Mouse (Mus musculus) heart, embryonic 11.5 days (tissue): ENCODE measurements around the gene Mdga1. TPM values are rescaled to one million over a fixed set of nuclear protein-coding genes. Genes with fewer than 3 reads are reported as not detected.
A peak's percentile ranks its signal among the peaks of the same experiment; 100 is the strongest.

Experiments used
- ATAC-seq: fragments of 200-750 bp; cut with Nextera tagmentation; replicated peaks from 2 replicates; pipeline ENCODE4 v1.8.0; 2017; ENCODE audit warnings: moderate library complexity; ENCODE audit not compliant: insufficient number of reproducible peaks, low FRiP score, low TSS enrichment
- H3K27ac ChIP-seq: fragments of 300-500 bp; sonication (generic); 2 replicates; pipeline ENCODE4 v1.5.1; 2014; ENCODE audit warnings: mild to moderate bottlenecking, low read depth, low read length
- H3K27me3 ChIP-seq: fragments of 300-500 bp; sonication (generic); 2 replicates; pipeline ENCODE4 v1.6.1; 2014; ENCODE audit warnings: mild to moderate bottlenecking, low read length, mixed read lengths; ENCODE audit not compliant: control insufficient read depth, insufficient read depth
- H3K36me3 ChIP-seq: fragments of 300-500 bp; sonication (generic); 2 replicates; pipeline ENCODE4 v1.6.1; 2014; ENCODE audit warnings: mild to moderate bottlenecking, low read length, moderate library complexity, mixed read lengths; ENCODE audit not compliant: control insufficient read depth, insufficient read depth
- H3K4me1 ChIP-seq: fragments of 300-500 bp; sonication (generic); 2 replicates; pipeline ENCODE4 v1.6.1; 2014; ENCODE audit warnings: low read length; ENCODE audit not compliant: control insufficient read depth, insufficient read depth
- H3K4me2 ChIP-seq: fragments of 300-500 bp; sonication (generic); 2 replicates; pipeline ENCODE4 v1.6.1; 2014; ENCODE audit warnings: mild to moderate bottlenecking, moderate library complexity
- H3K4me3 ChIP-seq: fragments of 300-500 bp; sonication (generic); 2 replicates; pipeline ENCODE4 v1.5.1; 2014; ENCODE audit warnings: low read depth, low read length
- H3K9ac ChIP-seq: fragments of 300-500 bp; sonication (generic); 2 replicates; pipeline ENCODE4 v1.6.1; 2014; ENCODE audit warnings: mild to moderate bottlenecking, low read depth, low read length, moderate library complexity
- H3K9me3 ChIP-seq: fragments of 300-500 bp; sonication (generic); replicated peaks from 2 replicates; pipeline ENCODE4 v1.6.1; 2016; ENCODE audit warnings: low read length; ENCODE audit not compliant: control insufficient read depth
- WGBS: fragments of 180-500 bp; shearing (Covaris S2); extraction: QIAGEN DNeasy Blood & Tissue Kit; methylation state at CpG from one replicate; pipeline ENCODE4 v1.1.7; 2014; ENCODE audit not compliant: insufficient replicate concordance; 5-methylcytosine and 5-hydroxymethylcytosine counted together
- polyA plus RNA-seq: library from polyadenylated mRNA; unstranded; fragments of >200 nt; fragmentation: Nextera tagmentation; extraction: Ambion mirVana; gene quantifications from 2 replicates; pipeline ENCODE4 v1.2.1, GENCODE M21; 2014

Mdga1 gene
- polyA plus RNA-seq, 1 experiment from 2014 or later: 1.7 TPM

DNA sequence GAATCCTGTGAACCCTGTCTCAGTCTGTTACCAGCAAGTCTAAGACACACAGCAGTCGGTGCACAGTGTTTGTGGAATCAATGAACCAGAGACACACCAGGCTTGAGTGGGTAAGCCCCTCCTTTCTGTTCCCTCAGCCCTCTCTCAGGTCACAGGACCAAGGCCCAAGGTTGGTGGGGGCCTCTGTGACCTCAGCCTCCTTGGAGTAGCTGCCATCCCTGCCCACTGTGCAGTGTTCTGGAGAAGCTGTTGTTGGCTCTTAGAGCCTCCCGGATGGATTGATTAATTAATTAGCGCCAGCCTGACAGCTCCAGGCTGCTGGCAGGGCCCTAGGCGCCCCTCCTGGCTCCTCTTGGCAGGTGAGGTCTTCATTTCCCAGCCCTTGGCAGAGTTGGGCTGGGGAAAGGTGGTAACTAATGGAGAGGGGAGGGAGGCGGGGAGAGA is 22.6 kb downstream of the Mdga1 start:
- no peak overlapping the region for H3K4me3 ChIP-seq
- H3K9ac ChIP-seq: no peak overlapping the region
- H3K27ac ChIP-seq: no peak overlapping the region
- peaks cover 3% of the 10 kb centered on the region; the same call in 1 of the 2 replicates for H3K4me1 ChIP-seq
- H3K9me3 ChIP-seq: no peaks in the 10 kb centered on the region
- 51% methylated on average over 5 of the region's 5 CpGs for WGBS
- no peaks in the 10 kb centered on the region for H3K27me3 ChIP-seq
- H3K36me3 ChIP-seq: no peaks in the 10 kb centered on the region
- H3K4me2 ChIP-seq: no peak overlapping the region
- no peak for ATAC-seq

GRCm38 (mm10) chr17:29944376-29944775 is 25.5 kb downstream of the Mdga1 start:
- Histone ChIP-seq H3K4me2 (no peak overlapping the region), H3K9ac (no peak overlapping the region), H3K36me3 (no peaks in the 10 kb centered on the region), H3K27me3 (no peaks in the 10 kb centered on the region), H3K27ac (no peak overlapping the region), H3K4me1 (peaks cover 3% of the 10 kb centered on the region; the same call in 1 of the 2 replicates), H3K9me3 (no peaks in the 10 kb centered on the region), H3K4me3 (no peak overlapping the region)
- ATAC-seq: no peak
- 41% methylated on average over 11 of the region's 11 CpGs for WGBS

DNA sequence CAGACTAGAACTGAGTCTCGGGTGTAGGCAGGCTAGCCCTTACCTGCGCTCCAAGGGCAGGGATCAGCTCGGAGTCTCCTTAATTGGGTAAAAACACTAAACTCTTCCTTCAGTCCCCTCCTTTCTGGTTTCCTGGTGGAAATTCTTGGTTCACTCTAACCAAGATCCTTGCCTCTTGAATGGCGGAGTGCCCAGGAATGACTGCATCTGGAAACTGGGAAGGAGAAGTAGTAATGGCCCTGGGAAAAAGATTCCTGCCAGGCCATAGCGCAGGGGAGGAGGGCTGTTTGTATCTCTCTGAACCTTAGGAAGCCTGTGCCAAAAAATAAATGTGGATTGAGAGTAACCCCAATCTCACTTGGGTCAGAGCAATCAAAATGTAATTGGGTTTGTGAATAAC is 30.9 kb downstream of the Mdga1 start:
- no peak overlapping the region for H3K9ac ChIP-seq
- H3K9me3 ChIP-seq: no peaks in the 10 kb centered on the region
- no peak for ATAC-seq
- no peak overlapping the region for H3K4me3 ChIP-seq
- no peak overlapping the region for H3K27ac ChIP-seq
- WGBS: 92% methylated on average over 5 of the region's 5 CpGs
- no peaks in the 10 kb centered on the region for H3K4me1 ChIP-seq
- H3K36me3 ChIP-seq: no peaks in the 10 kb centered on the region
- H3K27me3 ChIP-seq: no peaks in the 10 kb centered on the region
- no peak overlapping the region for H3K4me2 ChIP-seq

DNA sequence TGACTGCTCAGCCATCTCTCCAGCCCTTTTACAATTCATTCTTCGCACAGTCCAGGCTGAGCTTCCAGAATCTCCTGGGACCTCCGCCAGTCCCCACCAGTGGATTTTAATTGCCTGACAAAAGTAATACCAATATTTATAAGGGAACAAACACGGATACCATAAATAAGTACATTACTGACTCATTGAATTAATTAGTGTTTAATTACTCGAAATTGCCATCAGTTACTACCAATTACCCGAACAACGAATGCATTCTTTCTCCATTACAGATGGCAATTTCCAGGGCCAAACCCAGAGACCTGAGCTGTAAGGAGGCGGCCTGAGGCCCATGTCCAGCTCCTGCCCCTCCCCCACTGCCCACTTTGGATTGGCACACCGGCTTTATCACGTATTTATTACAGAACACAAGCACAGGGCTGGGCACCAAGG is 32.5 kb downstream of the Mdga1 start:
- ATAC-seq: no peak
- Histone ChIP-seq H3K4me3 (no peak overlapping the region), H3K27ac (no peak overlapping the region), H3K36me3 (no peaks in the 10 kb centered on the region), H3K9me3 (no peaks in the 10 kb centered on the region), H3K4me1 (no peaks in the 10 kb centered on the region), H3K27me3 (no peaks in the 10 kb centered on the region), H3K9ac (no peak overlapping the region), H3K4me2 (no peak overlapping the region)
- 87% methylated on average over 9 of the region's 9 CpGs for WGBS

DNA sequence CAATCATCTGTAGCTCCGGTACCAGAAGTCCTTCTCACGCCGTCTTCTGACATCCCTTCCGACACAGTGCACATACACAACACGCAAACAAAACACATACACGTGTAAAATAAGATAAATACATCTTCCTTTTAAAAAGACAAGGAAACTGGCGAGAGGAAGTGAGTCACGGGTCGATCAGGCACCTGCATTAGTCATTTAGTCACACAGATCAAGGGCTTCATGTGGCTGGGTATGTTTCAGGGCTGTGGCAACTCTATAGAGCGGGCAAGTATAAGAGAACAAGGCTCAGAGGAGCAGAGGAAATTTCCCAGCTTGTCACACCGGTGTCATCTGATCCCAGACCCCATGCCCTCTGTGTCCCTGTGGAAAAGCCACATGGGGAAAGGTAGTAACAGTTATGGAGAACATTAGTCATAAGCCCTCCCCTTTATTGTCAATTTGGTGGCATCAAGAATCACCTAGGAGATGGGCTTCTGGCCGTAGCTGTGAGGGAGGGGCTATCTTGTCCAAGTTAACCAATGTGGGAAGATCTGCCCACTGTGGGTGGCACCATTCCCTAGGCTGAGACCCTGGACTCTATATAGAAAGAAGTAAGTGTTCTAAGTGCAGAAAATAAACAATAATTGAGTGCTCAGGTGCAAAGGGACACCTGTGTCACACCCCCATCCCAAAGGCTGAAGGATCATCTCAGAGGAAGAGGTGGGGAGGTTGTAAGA is 35.6 kb downstream of the Mdga1 start:
- Histone ChIP-seq H3K4me3 (no peak overlapping the region), H3K9me3 (no peaks in the 10 kb centered on the region), H3K4me1 (no peaks in the 10 kb centered on the region), H3K36me3 (no peaks in the 10 kb centered on the region), H3K9ac (no peak overlapping the region), H3K27me3 (peaks cover 10% of the 10 kb centered on the region), H3K4me2 (no peak overlapping the region), H3K27ac (no peak overlapping the region)
- no peak for ATAC-seq
- WGBS: 80% methylated on average over 12 of the region's 12 CpGs

- Histone ChIP-seq H3K4me1 (peaks cover 3% of the 10 kb centered on the region; the same call in 1 of the 2 replicates), H3K9me3 (no peaks in the 10 kb centered on the region), H3K27me3 (peaks cover 10% of the 10 kb centered on the region), H3K4me3 (no peak overlapping the region), H3K27ac (no peak overlapping the region), H3K9ac (no peak overlapping the region), H3K36me3 (no peaks in the 10 kb centered on the region), H3K4me2 (no peak overlapping the region)
- 76% methylated on average over 6 of the region's 6 CpGs for WGBS
- no peak for ATAC-seq
These were observed 37.1 kb downstream of the Mdga1 start for GRCm38 (mm10) chr17:29932753-29933152.

- Histone ChIP-seq H3K36me3 (no peaks in the 10 kb centered on the region), H3K9me3 (no peaks in the 10 kb centered on the region), H3K4me1 (peaks cover 3% of the 10 kb centered on the region; the same call in 1 of the 2 replicates), H3K4me2 (no peak overlapping the region), H3K9ac (no peak overlapping the region), H3K27me3 (peaks cover 10% of the 10 kb centered on the region), H3K27ac (no peak overlapping the region), H3K4me3 (no peak overlapping the region)
- no peak for ATAC-seq
- 72% methylated on average over 31 of the region's 31 CpGs for WGBS
These were observed 38.5 kb downstream of the Mdga1 start for GRCm38 (mm10) chr17:29931224-29931945.

DNA sequence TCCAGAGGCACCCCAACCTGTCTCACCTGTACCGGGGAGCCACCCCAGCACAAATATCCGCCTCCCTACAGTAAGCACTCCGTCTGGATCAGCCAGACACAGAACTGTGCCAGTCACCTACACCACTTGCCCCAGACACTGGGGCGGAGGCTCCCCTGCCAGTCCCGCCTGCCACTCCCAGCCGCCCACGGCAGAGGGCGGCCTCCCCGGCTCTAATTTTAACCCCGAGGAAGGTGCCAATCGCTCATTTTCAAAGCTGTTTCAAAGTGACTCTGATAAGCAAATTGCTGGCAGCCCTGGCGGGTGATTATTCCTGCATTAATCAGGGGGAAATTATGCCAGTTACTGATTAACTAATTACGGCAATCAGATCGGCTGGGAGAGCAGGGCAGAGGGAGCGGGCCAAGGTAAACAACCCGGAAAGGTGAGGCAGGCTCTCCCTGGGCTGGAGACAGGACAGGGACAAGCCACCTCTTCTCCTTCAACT is 41.1 kb downstream of the Mdga1 start:
- H3K4me3 ChIP-seq: no peak overlapping the region
- peaks cover 3% of the 10 kb centered on the region; the same call in 1 of the 2 replicates for H3K4me1 ChIP-seq
- no peak overlapping the region for H3K27ac ChIP-seq
- peak overlapping the region; percentile 36 for H3K4me2 ChIP-seq
- ATAC-seq: no peak
- H3K9ac ChIP-seq: no peak overlapping the region
- H3K36me3 ChIP-seq: no peaks in the 10 kb centered on the region
- H3K27me3 ChIP-seq: peaks cover 10% of the 10 kb centered on the region
- H3K9me3 ChIP-seq: no peaks in the 10 kb centered on the region
- 16% methylated on average over 16 of the region's 16 CpGs for WGBS
